Mouse (Mus musculus): Measurements from ENCODE around the gene Dcaf11. TPM values are rescaled to one million over a fixed set of nuclear protein-coding genes. Genes with fewer than 3 reads are reported as not detected.

Gene Dcaf11
- total and polyA plus RNA-seq, 3 experiments = 24.3 to 37.9 TPM; not detected in 1

DNA sequence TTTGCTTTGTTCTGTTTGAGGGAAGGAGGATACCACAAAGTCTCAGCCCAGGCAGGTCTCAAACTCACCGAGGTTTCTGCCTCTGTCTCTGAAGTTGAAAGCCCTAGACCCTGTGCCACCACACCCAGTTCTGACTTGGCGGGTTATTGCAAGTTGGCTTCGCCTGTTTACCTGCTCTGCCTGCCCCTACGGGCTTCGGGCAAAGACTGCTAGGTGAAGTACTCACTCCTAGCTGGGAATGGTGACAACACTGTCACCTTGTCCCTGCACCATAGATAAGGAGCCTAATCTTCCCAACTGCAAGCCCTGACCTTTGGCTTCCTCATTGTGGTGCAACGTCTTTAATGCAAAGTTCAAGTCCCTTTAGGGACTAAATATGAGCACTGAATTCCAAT lies 25.8 kb downstream of the Dcaf11 start:
- peaks cover 12% of the 10 kb centered on the region for H3K79me2 ChIP-seq (ENCODE audit: control insufficient read depth, insufficient read depth, low read length, poor library complexity)
- H3K27ac ChIP-seq (ENCODE audit: control insufficient read depth, low read depth, low read length) = peak overlapping the region; percentile 100
- H3K4me3 ChIP-seq (ENCODE audit: control insufficient read depth in 1 of 2, insufficient read depth in 1 of 2, low read depth in 2 of 2, low read length in 2 of 2) = peak overlapping the region; percentile 78 to 82
- H3K27me3 ChIP-seq (ENCODE audit: control insufficient read depth in 1 of 2, insufficient read depth in 2 of 2, low read length in 2 of 2) = no peaks in the 10 kb centered on the region
- no peaks in the 10 kb centered on the region for H3K9me3 ChIP-seq (replicated peaks; ENCODE audit: insufficient read depth, low read length)
- H3K4me1 ChIP-seq (ENCODE audit: control insufficient read depth in 1 of 2, insufficient read depth in 2 of 2, low read length in 2 of 2) = peaks cover 3 to 41% of the 10 kb centered on the region in 2 experiments
- peak; percentile 81 for DNase-seq (ENCODE audit: low read depth, low spot score)
- peak; percentile 96 for TF ChIP-seq GATA1 (IDR thresholded peaks at IDR 0.05; ENCODE audit: low read depth, low read length)
- peak; percentile 87 for TF ChIP-seq TCF12 (IDR thresholded peaks at IDR 0.05; ENCODE audit: low read depth, low read length)
- TF ChIP-seq MAFK (IDR thresholded peaks at IDR 0.05; ENCODE audit: borderline replicate concordance, low read depth, low read length) = no peak
- 0 out of 2 replicates have a peak, but pooled peaks have one; percentile 0 for TF ChIP-seq CHD1 (IDR thresholded peaks at IDR 0.05; ENCODE audit: low read depth, low read length)
- TF ChIP-seq USF2 (IDR thresholded peaks at IDR 0.05; ENCODE audit: borderline replicate concordance in 1 of 2, insufficient read depth in 1 of 2, low read depth in 1 of 2, low read length in 2 of 2) = no peak
- TF ChIP-seq TAL1 (IDR thresholded peaks at IDR 0.05; ENCODE audit: low read length) = peak; percentile 70
- TF ChIP-seq KAT2A (conservative IDR thresholded peaks at IDR 0.05; ENCODE audit: low read depth, low read length) = no peak
- no peak for TF ChIP-seq GABPA (IDR thresholded peaks at IDR 0.05; ENCODE audit: low read depth, low read length)
- TF ChIP-seq E2F4 (IDR thresholded peaks at IDR 0.05; ENCODE audit: borderline replicate concordance, low read depth, low read length) = no peak
- TF ChIP-seq BHLHE40 (IDR thresholded peaks at IDR 0.05; ENCODE audit: borderline replicate concordance, low read depth, low read length) = 0 out of 2 replicates have a peak, but pooled peaks have one; percentile 10
- peak; percentile 89 to 92 for TF ChIP-seq EP300 (IDR thresholded peaks at IDR 0.05; ENCODE audit: low read depth in 1 of 2, low read length in 2 of 2)
- no peak for TF ChIP-seq RAD21 (IDR thresholded peaks at IDR 0.05; ENCODE audit: low read depth, low read length)
- peak; percentile 60; the same call in 1 of the 2 replicates for TF ChIP-seq RCOR1 (IDR thresholded peaks at IDR 0.05; ENCODE audit: low read depth, low read length)
- no peak for TF ChIP-seq USF1 (IDR thresholded peaks at IDR 0.05; ENCODE audit: low read depth, low read length)
- TF ChIP-seq SIN3A (IDR thresholded peaks at IDR 0.05; ENCODE audit: low read length) = peak; percentile 34; the same call in 1 of the 2 replicates
- no peak; the same call in 1 of the 2 replicates for TF ChIP-seq MAX (IDR thresholded peaks at IDR 0.05; ENCODE audit: low read length)
- TF ChIP-seq JUND (IDR thresholded peaks at IDR 0.05; ENCODE audit: low read depth, low read length) = 0 out of 2 replicates have a peak, but pooled peaks have one; percentile 24
- TF ChIP-seq ETS1 (IDR thresholded peaks at IDR 0.05; ENCODE audit: low read depth, low read length) = peak; percentile 75
- TF ChIP-seq TBP (IDR thresholded peaks at IDR 0.05; ENCODE audit: low read depth, low read length) = peak; percentile 68; the same call in 1 of the 2 replicates
- no peak for TF ChIP-seq SMC3 (IDR thresholded peaks at IDR 0.05; ENCODE audit: low read depth, low read length)
- peak; percentile 88 for TF ChIP-seq MYB (IDR thresholded peaks at IDR 0.05; ENCODE audit: low read depth, low read length)
- peak overlapping the region; percentile 73 for H3K9ac ChIP-seq (ENCODE audit: control insufficient read depth, low read depth, low read length, poor library complexity, severe bottlenecking)
- H3K36me3 ChIP-seq (ENCODE audit: control insufficient read depth in 1 of 2, insufficient read depth in 2 of 2, low read length in 2 of 2) = peaks cover 0 to 34% of the 10 kb centered on the region in 2 experiments; a peak in 2 of 4 replicates

All from MEL (cell line).